16 mouse cellular contexts compared by ENCODE assay signal in the genomic region with DNA sequence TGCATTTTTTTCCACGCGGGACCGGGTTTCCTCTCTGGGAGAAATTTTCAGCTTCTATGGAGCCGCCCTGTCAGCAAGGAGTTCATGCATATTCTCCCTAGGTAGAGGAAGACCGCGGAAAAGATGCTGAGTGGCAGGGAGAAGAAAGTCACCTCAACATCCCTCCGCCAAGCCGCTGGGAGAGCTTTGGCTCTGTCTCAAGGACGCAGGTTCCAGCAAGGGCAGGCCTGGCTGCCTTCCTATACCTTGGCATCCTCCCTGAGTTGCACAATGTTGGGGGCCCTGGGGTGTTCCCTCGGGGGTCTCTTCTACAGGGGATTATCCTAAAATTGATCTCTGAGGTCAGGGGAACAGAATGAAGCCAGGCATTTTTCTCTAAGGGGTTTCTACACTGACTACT.
"Had no signal": no experiment of that assay in that cellular context is flagged by ENCODE, and none has a peak within 500 bp of the region (broad histone marks: within the 10 kb centered on the region; RNA-seq: fewer than 3 reads in every experiment).

No protein-coding gene starts in this region.

- H3K27ac ChIP-seq: layer of hippocampus, adult 2 months; limb, embryonic 12.5 days; liver, embryonic 13.5 days; lung, embryonic 15.5 days; macrophage; midbrain, embryonic 12.5 days; stomach, embryonic 15.5 days had no signal

- ATAC-seq: liver, postnatal 0 days had no signal

- H3K36me3 ChIP-seq: limb, embryonic 12.5 days; liver, embryonic 13.5 days; lung, embryonic 15.5 days; midbrain, embryonic 12.5 days; stomach, embryonic 15.5 days had no signal

- H3K9me3 ChIP-seq: limb, embryonic 12.5 days; liver, embryonic 13.5 days; lung, embryonic 15.5 days; midbrain, embryonic 12.5 days; stomach, embryonic 15.5 days had no signal

- H3K27me3 ChIP-seq: limb, embryonic 12.5 days; lung, embryonic 15.5 days; midbrain, embryonic 12.5 days; stomach, embryonic 15.5 days had no signal

- H3K9ac ChIP-seq: limb, embryonic 12.5 days; liver, embryonic 13.5 days; liver, postnatal 0 days; lung, embryonic 15.5 days; midbrain, embryonic 12.5 days; stomach, embryonic 15.5 days had no signal

- DNase-seq: kidney, postnatal 10 days; kidney, postnatal 4 days; liver; liver, embryonic 13.5 days; liver, postnatal 0 days; lung, postnatal 14 days; right cerebral cortex, postnatal 14 days; thymus, adult 2 months; thymus, postnatal 25 days had no signal

- H3K4me1 ChIP-seq: limb, embryonic 12.5 days; liver, embryonic 13.5 days; lung, embryonic 15.5 days; megakaryocyte, embryonic 14.5 days; midbrain, embryonic 12.5 days; stomach, embryonic 15.5 days had no signal

- H3K4me2 ChIP-seq: limb, embryonic 12.5 days; liver, embryonic 13.5 days; lung, embryonic 15.5 days; midbrain, embryonic 12.5 days; stomach, embryonic 15.5 days had no signal

- H3K4me3 ChIP-seq: layer of hippocampus, adult 2 months; limb, embryonic 12.5 days; liver, embryonic 13.5 days; lung, embryonic 15.5 days; megakaryocyte, embryonic 14.5 days; midbrain, embryonic 12.5 days; stomach, embryonic 15.5 days had no signal
